Mouse (Mus musculus) forebrain, embryonic 11.5 days (tissue): Measurements from ENCODE around the gene Shcbp1l. TPM values are rescaled to one million over a fixed set of nuclear protein-coding genes. Genes with fewer than 3 reads are reported as not detected.

Experiments used
- ATAC-seq: fragments of 200-750 bp; cut with Nextera tagmentation; replicated peaks from 2 replicates; pipeline ENCODE4 v1.8.0; 2017; ENCODE audit warnings: moderate TSS enrichment; ENCODE audit not compliant: low FRiP score
- DNase-seq: peaks from one replicate; pipeline ENCODE4 v3.0.0-alpha.2; 2017; ENCODE audit warnings: low spot score
- H3K27ac ChIP-seq: fragments of 300-500 bp; sonication (generic); 2 replicates; pipeline ENCODE4 v1.5.1; 2014; ENCODE audit warnings: low read depth, low read length
- H3K27me3 ChIP-seq: fragments of 300-500 bp; sonication (generic); 2 replicates; pipeline ENCODE4 v1.6.1; 2014; ENCODE audit warnings: mild to moderate bottlenecking, low read length, mixed read lengths; ENCODE audit not compliant: control insufficient read depth, insufficient read depth
- H3K36me3 ChIP-seq: fragments of 300-500 bp; sonication (generic); 2 replicates; pipeline ENCODE4 v1.6.1; 2014; ENCODE audit warnings: mild to moderate bottlenecking, low read length, moderate library complexity, mixed read lengths; ENCODE audit not compliant: control insufficient read depth, insufficient read depth
- H3K4me1 ChIP-seq: fragments of 300-500 bp; sonication (generic); replicated peaks from 2 replicates; pipeline ENCODE4 v1.6.1; 2014; ENCODE audit warnings: low read length, mixed read lengths; ENCODE audit not compliant: control insufficient read depth, insufficient read depth
- H3K4me2 ChIP-seq: fragments of 300-500 bp; sonication (generic); 2 replicates; pipeline ENCODE4 v1.6.1; 2014; ENCODE audit warnings: low read depth, mild to moderate bottlenecking, low read length, moderate library complexity, mixed read lengths; ENCODE audit not compliant: severe bottlenecking
- H3K4me3 ChIP-seq: fragments of 300-500 bp; sonication (generic); 2 replicates; pipeline ENCODE4 v1.5.1; 2014; ENCODE audit warnings: low read depth, low read length
- H3K9ac ChIP-seq: fragments of 300-500 bp; sonication (generic); 2 replicates; pipeline ENCODE4 v1.6.1; 2014; ENCODE audit warnings: low read length
- H3K9me3 ChIP-seq: fragments of 300-500 bp; sonication (generic); 2 replicates; pipeline ENCODE4 v1.6.1; 2016; ENCODE audit warnings: low read length, mixed read lengths; ENCODE audit not compliant: control insufficient read depth
- WGBS: fragments of 180-500 bp; shearing (Covaris S2); extraction: QIAGEN DNeasy Blood & Tissue Kit; methylation state at CpG from one replicate; pipeline ENCODE4 v1.1.7; 2014; 5-methylcytosine and 5-hydroxymethylcytosine counted together
- polyA plus RNA-seq: library from polyadenylated mRNA; unstranded; fragments of >200 nt; fragmentation: Nextera tagmentation; extraction: Ambion mirVana; gene quantifications from 2 replicates; pipeline ENCODE4 v1.2.1, GENCODE M21; 2014

Gene Shcbp1l
- polyA plus RNA-seq, 1 experiment from 2014 or later: 0.19 TPM

DNA sequence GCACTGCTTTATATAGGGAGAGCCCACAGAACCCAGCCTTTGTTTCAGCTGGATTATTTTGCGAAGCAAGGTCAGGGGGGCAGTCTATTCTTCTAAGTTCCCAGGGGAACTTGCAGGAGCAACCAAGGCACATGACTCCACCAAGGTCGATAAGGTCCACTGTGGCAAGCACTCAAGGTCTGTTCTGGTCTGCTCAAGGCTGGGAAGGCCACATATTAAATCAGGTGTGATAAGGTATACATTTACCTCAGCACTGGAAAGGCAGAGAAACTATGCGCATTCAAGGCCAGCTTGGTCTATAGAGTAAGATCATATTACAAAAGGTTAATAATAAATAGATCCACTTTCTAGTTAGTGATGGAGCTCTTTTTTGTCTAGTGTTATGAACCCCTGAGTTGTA is 71.1 kb downstream of the Shcbp1l start:
- DNase-seq (no peak), ATAC-seq (no peak)
- no peaks in the 10 kb centered on the region for H3K9me3 ChIP-seq
- H3K9ac ChIP-seq: no peak overlapping the region
- no peak overlapping the region for H3K4me2 ChIP-seq
- no peaks in the 10 kb centered on the region for H3K4me1 ChIP-seq
- H3K27me3 ChIP-seq: no peaks in the 10 kb centered on the region
- H3K36me3 ChIP-seq: no peaks in the 10 kb centered on the region
- H3K4me3 ChIP-seq: no peak overlapping the region
- 78% methylated on average over 3 of the region's 3 CpGs for WGBS
- no peak overlapping the region for H3K27ac ChIP-seq

DNA sequence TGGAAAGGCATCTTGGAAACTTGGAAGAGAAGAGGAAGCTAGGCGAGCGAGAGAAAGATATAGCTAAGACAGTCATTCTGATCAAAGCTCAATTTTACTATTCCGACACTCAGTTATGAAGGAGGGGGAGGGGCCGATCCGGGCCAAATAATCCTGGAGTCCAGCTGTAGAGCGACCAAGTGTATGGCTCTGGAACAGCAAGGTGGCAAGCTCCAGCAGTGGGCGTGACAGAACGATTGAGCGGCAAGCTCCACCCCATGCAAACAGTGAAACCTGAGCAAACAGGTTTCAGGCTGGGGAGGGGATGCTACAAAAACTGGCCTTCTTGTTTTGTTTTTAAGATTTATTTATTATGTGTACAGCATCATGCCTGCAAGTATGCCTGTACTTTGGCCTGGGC is 75.1 kb downstream of the Shcbp1l start:
- ATAC-seq: no peak
- WGBS: 89% methylated on average over 9 of the region's 9 CpGs
- Histone ChIP-seq H3K36me3 (no peaks in the 10 kb centered on the region), H3K9me3 (no peaks in the 10 kb centered on the region), H3K27me3 (no peaks in the 10 kb centered on the region), H3K4me3 (no peak overlapping the region), H3K4me1 (no peaks in the 10 kb centered on the region), H3K9ac (no peak overlapping the region), H3K4me2 (no peak overlapping the region), H3K27ac (no peak overlapping the region)
- DNase-seq: no peak

DNA sequence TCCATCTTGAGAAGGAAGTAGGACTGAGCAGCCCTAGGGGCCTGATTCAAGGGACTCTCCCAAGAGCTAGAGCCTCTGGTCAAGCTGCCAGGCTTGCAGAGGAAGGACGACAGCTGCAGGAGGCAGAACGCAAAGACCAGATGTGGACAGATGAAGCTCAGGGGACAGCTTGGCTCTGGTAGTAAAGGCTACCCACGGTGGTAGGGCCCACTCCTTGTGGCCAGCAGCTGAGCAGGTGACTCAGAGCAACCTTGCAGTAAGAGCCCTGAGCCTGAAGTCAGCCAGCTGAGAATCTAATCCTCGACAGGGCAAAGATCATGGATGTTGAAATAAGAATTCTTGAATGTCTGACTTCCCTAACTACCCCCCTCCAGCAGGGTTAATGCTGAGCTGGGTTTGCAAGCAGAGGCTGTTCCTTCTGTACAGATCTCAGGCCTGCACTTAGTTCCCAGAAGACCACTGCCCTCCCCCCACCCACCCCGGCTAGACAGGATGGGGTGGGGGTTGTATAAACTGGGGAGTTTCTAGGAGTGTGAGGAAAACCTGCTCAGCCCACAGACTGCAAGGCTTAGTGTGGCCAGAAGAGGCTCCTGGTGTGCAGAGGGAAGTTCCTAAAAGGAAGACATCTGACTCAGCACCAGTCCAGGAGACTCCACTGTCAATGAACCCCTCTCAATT is 76.8 kb downstream of the Shcbp1l start:
- Histone ChIP-seq H3K9ac (no peak overlapping the region), H3K9me3 (no peaks in the 10 kb centered on the region), H3K4me2 (no peak overlapping the region), H3K27me3 (no peaks in the 10 kb centered on the region), H3K27ac (no peak overlapping the region), H3K4me1 (no peaks in the 10 kb centered on the region), H3K4me3 (no peak overlapping the region), H3K36me3 (no peaks in the 10 kb centered on the region)
- no peak for DNase-seq
- ATAC-seq: no peak
- 66% methylated on average over 5 of the region's 5 CpGs for WGBS

Other genes starting within 250 kb of the Shcbp1l start
- 0.48 and 0.55 TPM in 2 replicates for gene Lamc2, start 238.7 kb upstream of the Shcbp1l start, polyA plus RNA-seq
- 31.4 and 31.5 TPM in 2 replicates for gene Lamc1, start 92.4 kb upstream of the Shcbp1l start, polyA plus RNA-seq
- gene Dhx9, start 62.5 kb downstream of the Shcbp1l start, polyA plus RNA-seq: 27.5 and 29.5 TPM in 2 replicates
- gene Npl, start 124.9 kb downstream of the Shcbp1l start, polyA plus RNA-seq: 12.4 and 14.3 TPM in 2 replicates
- 12.1 and 12.2 TPM in 2 replicates for gene Rgs8, start 227.9 kb downstream of the Shcbp1l start, polyA plus RNA-seq